Mouse (Mus musculus) cerebral cortex, adult 2 months (tissue): ENCODE data around the gene Vsig10.

ENCODE experiments used
- WGBS: fragments of 180-500 bp; shearing (Covaris S2); methylation state at CpG from one replicate; pipeline ENCODE4 v1.1.7; 2018; 5-methylcytosine and 5-hydroxymethylcytosine counted together

Vsig10 gene

GRCm38 (mm10) chr5:117303691-117304579, 14.9 kb upstream of the Vsig10 start:
- WGBS = 73% methylated on average over 18 of the region's 18 CpGs

GRCm38 (mm10) chr5:117304947-117305346, 13.9 kb upstream of the Vsig10 start:
- 50% methylated on average over 7 of the region's 7 CpGs for WGBS

GRCm38 (mm10) chr5:117305754-117306153, 13.1 kb upstream of the Vsig10 start:
- 84% methylated on average over 5 of the region's 5 CpGs for WGBS

GRCm38 (mm10) chr5:117306826-117307225, 12.1 kb upstream of the Vsig10 start:
- WGBS = 90% methylated on average over 2 of the region's 2 CpGs

GRCm38 (mm10) chr5:117307699-117308098, 11.2 kb upstream of the Vsig10 start:
- WGBS = 30% methylated on average over 11 of the region's 11 CpGs

GRCm38 (mm10) chr5:117313420-117313819, 5.5 kb upstream of the Vsig10 start:
- WGBS = 33% methylated on average over 14 of the region's 14 CpGs

- 50% methylated on average over 10 of the region's 10 CpGs for WGBS
These were observed 5.0 kb upstream of the Vsig10 start for GRCm38 (mm10) chr5:117313909-117314308.

- WGBS = 50% methylated on average over 9 of the region's 9 CpGs
These were observed 4.1 kb upstream of the Vsig10 start for GRCm38 (mm10) chr5:117314587-117315428.

GRCm38 (mm10) chr5:117323751-117324150, 4.9 kb downstream of the Vsig10 start:
- WGBS = 91% methylated on average over 9 of the region's 9 CpGs

GRCm38 (mm10) chr5:117326408-117326807, 7.5 kb downstream of the Vsig10 start:
- WGBS = 75% methylated on average over 6 of the region's 6 CpGs

- 93% methylated on average over 7 of the region's 7 CpGs for WGBS
These were observed 11.6 kb downstream of the Vsig10 start for GRCm38 (mm10) chr5:117330457-117330856.

- WGBS = 81% methylated on average over 10 of the region's 10 CpGs
These were observed 19.1 kb downstream of the Vsig10 start for GRCm38 (mm10) chr5:117337999-117338398.

GRCm38 (mm10) chr5:117338503-117338902, 19.6 kb downstream of the Vsig10 start:
- 92% methylated on average over 8 of the region's 8 CpGs for WGBS

- WGBS = 87% methylated on average over 6 of the region's 6 CpGs
These were observed 21.2 kb downstream of the Vsig10 start for GRCm38 (mm10) chr5:117340081-117340480.

GRCm38 (mm10) chr5:117341896-117342295, 23.0 kb downstream of the Vsig10 start:
- 91% methylated on average over 6 of the region's 6 CpGs for whole genome bisulfite sequencing

- 67% methylated on average over 5 of the region's 5 CpGs for WGBS
These were observed 25.6 kb downstream of the Vsig10 start for GRCm38 (mm10) chr5:117344496-117344895.

- 86% methylated on average over 5 of the region's 5 CpGs for WGBS
These were observed 26.6 kb downstream of the Vsig10 start for GRCm38 (mm10) chr5:117345432-117345976.

- 56% methylated on average over 3 of the region's 3 CpGs for WGBS
These were observed 27.4 kb downstream of the Vsig10 start for GRCm38 (mm10) chr5:117346281-117346680.

- WGBS = 84% methylated on average over 5 of the region's 5 CpGs
These were observed 28.1 kb downstream of the Vsig10 start for GRCm38 (mm10) chr5:117347011-117347410.

- WGBS = 97% methylated on average over 2 of the region's 2 CpGs
These were observed 29.0 kb downstream of the Vsig10 start for GRCm38 (mm10) chr5:117347838-117348237.

- WGBS = 42% methylated on average over 19 of the region's 19 CpGs
These were observed 29.4 kb downstream of the Vsig10 start for GRCm38 (mm10) chr5:117348279-117348678.

GRCm38 (mm10) chr5:117354121-117354520, 35.2 kb downstream of the Vsig10 start:
- WGBS = 71% methylated on average over 8 of the region's 8 CpGs
